Mouse (Mus musculus): ENCODE measurements around the gene Terf2ip. TPM values are rescaled to one million over a fixed set of nuclear protein-coding genes. Genes with fewer than 3 reads are reported as not detected.

Gene Terf2ip
- polyA plus RNA-seq, 1 experiment from 2014 or later: 64.6 TPM

Other genes with a start within 250 kb of the Terf2ip start
- 175 and 190 TPM in 2 replicates for gene Cfdp1, start 157.1 kb upstream of the Terf2ip start, polyA plus RNA-seq (2015; fragmentation: Nextera tagmentation; extraction: Ambion mirVana)
- 3.6 and 3.8 TPM in 2 replicates for gene Tmem170, start 134.6 kb upstream of the Terf2ip start, polyA plus RNA-seq (2015; fragmentation: Nextera tagmentation; extraction: Ambion mirVana)
- gene Chst5, start 101.0 kb upstream of the Terf2ip start, polyA plus RNA-seq (2015; fragmentation: Nextera tagmentation; extraction: Ambion mirVana): 2.3 and 2.6 TPM in 2 replicates
- 14.1 and 14.3 TPM in 2 replicates for gene Tmem231, start 77.5 kb upstream of the Terf2ip start, polyA plus RNA-seq (2015; fragmentation: Nextera tagmentation; extraction: Ambion mirVana)
- gene Gabarapl2, start 70.7 kb upstream of the Terf2ip start, polyA plus RNA-seq (2015; fragmentation: Nextera tagmentation; extraction: Ambion mirVana): 479 and 491 TPM in 2 replicates
- 8.4 and 10.0 TPM in 2 replicates for gene Adat1, start 19.1 kb upstream of the Terf2ip start, polyA plus RNA-seq (2015; fragmentation: Nextera tagmentation; extraction: Ambion mirVana)
- 171 and 181 TPM in 2 replicates for gene Kars, start 75 bp upstream of the Terf2ip start, polyA plus RNA-seq (2015; fragmentation: Nextera tagmentation; extraction: Ambion mirVana)
- 0.85 TPM in 1 of 2 replicates, not detected in the other for gene Gm6793, start 3.6 kb downstream of the Terf2ip start, polyA plus RNA-seq (2015; fragmentation: Nextera tagmentation; extraction: Ambion mirVana)